Mouse (Mus musculus): ENCODE measurements at regions not wholly inside any gene's neighbourhood (a gene's known extent, or its start where the extent isn't known, plus 50 kb on each side); places are given as distances from the start of the nearest gene placed in this dataset.

DNA sequence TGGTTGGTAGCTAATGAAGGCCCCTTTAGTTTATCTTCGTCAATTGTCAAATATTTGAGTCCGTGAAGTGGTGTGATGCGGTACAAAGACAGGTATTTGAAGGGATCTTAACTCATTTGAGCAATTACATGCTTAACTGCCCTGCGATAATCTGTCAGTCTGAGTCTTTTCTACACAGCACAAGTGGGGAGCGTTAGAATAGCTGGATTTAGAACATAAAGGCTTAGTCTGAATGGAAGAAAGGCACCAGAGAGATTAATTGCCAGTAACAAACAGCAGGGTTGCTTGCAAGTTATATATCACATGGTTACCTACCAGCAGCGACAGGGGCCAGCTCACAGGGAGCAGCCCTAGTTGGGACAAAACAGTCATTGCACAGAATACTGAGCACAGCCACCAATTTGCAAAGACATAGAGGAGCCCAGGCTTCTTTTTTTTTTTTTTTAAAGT is 416.3 kb downstream of the Nr2f2 start:
- Histone ChIP-seq H3K4me1 (replicated peaks; ENCODE audit: control insufficient read depth, insufficient read depth, low read length) (no peaks in the 10 kb centered on the region), H3K4me3 (ENCODE audit: low read depth, low read length) (no peak overlapping the region), H3K9me3 (ENCODE audit: control insufficient read depth) (no peaks in the 10 kb centered on the region), H3K36me3 (ENCODE audit: control insufficient read depth, insufficient read depth) (no peaks in the 10 kb centered on the region), H3K27me3 (replicated peaks; ENCODE audit: control insufficient read depth, insufficient read depth, low read length) (no peaks in the 10 kb centered on the region), H3K4me2 (replicated peaks; ENCODE audit: low read depth) (no peak overlapping the region), H3K9ac (ENCODE audit: low read depth, low read length) (no peak overlapping the region), H3K27ac (ENCODE audit: low read depth, low read length) (no peak overlapping the region)
- no peak for ATAC-seq
- no peak for TF ChIP-seq CTCF (IDR thresholded peaks at IDR 0.05; ENCODE audit: low read depth)
- WGBS = 34% methylated on average over 6 of the region's 6 CpGs

DNA sequence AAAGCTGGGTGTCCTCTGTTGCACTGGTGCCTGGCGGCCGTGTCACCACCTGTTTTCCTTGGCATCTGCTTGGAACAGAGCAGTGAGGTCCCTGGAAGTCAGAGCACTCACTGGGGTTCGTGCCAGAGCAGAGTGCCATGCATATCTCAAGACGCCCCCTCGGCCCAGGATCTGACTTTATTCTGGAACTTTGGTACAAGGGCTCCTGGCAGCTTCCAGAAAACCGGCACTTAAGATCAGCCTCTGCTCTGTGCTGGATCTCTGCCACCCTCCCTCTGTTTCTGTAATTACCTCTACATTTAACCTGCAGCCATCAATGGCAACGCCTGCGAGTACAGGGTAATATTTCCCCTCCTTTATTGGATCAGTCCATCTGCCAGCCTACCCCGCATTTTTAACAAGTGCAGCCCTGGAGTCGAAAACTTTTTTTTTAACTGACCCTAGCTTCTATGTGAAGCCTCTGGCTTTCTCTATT is 416.9 kb downstream of the Nr2f2 start:
- no peak overlapping the region for H3K4me3 ChIP-seq (ENCODE audit: low read depth, low read length)

GRCm38 (mm10) chr7:69946396-69946795 is 420.1 kb downstream of the Nr2f2 start:
- Histone ChIP-seq H3K9ac (ENCODE audit: low read depth, low read length) (no peak overlapping the region), H3K4me2 (replicated peaks; ENCODE audit: low read depth) (no peak overlapping the region), H3K27ac (ENCODE audit: low read depth, low read length) (no peak overlapping the region), H3K36me3 (ENCODE audit: control insufficient read depth, insufficient read depth) (no peaks in the 10 kb centered on the region), H3K9me3 (ENCODE audit: control insufficient read depth) (no peaks in the 10 kb centered on the region), H3K27me3 (replicated peaks; ENCODE audit: control insufficient read depth, insufficient read depth, low read length) (no peaks in the 10 kb centered on the region), H3K4me3 (ENCODE audit: low read depth, low read length) (no peak overlapping the region), H3K4me1 (replicated peaks; ENCODE audit: control insufficient read depth, insufficient read depth, low read length) (no peaks in the 10 kb centered on the region)
- ATAC-seq = no peak
- 33% methylated on average over 3 of the region's 3 CpGs for WGBS
- TF ChIP-seq CTCF (IDR thresholded peaks at IDR 0.05; ENCODE audit: low read depth) = no peak

More for the DNA sequence above, 416.9 kb downstream of the Nr2f2 start:
- no peak overlapping the region for H3K27ac ChIP-seq (ENCODE audit: low read depth, low read length)
- no peaks in the 10 kb centered on the region for H3K9me3 ChIP-seq (ENCODE audit: control insufficient read depth)
- no peaks in the 10 kb centered on the region for H3K36me3 ChIP-seq (ENCODE audit: control insufficient read depth, insufficient read depth)
- H3K4me1 ChIP-seq (replicated peaks; ENCODE audit: control insufficient read depth, insufficient read depth, low read length) = no peaks in the 10 kb centered on the region
- TF ChIP-seq CTCF (IDR thresholded peaks at IDR 0.05; ENCODE audit: low read depth) = no peak
- 57% methylated on average over 10 of the region's 10 CpGs for WGBS
- no peak overlapping the region for H3K4me2 ChIP-seq (replicated peaks; ENCODE audit: low read depth)
- H3K9ac ChIP-seq (ENCODE audit: low read depth, low read length) = no peak overlapping the region
- no peak for ATAC-seq
- no peaks in the 10 kb centered on the region for H3K27me3 ChIP-seq (replicated peaks; ENCODE audit: control insufficient read depth, insufficient read depth, low read length)

DNA sequence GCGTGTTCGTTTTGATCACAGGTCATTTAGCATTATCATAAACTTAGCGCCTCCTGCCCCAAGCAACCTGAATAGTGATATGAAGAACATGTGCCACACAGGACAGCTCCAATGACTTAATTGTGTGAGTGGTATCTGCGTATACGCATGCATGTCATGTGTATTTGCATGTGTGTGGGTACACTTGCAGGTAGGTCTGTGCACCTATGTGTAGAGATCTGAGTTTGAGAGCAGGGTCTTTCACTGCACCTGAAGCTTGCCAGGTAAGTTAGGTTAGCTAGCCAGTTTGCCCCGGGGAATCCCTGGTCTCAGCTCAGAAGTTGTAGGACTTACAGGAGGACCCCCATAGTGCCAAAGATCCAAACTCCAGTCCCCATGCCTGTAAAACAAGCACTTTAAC is 424.7 kb downstream of the Nr2f2 start:
- H3K4me1 ChIP-seq (replicated peaks; ENCODE audit: control insufficient read depth, insufficient read depth, low read length) = no peaks in the 10 kb centered on the region
- H3K27me3 ChIP-seq (replicated peaks; ENCODE audit: control insufficient read depth, insufficient read depth, low read length) = no peaks in the 10 kb centered on the region
- H3K9ac ChIP-seq (ENCODE audit: low read depth, low read length) = no peak overlapping the region
- no peak for TF ChIP-seq CTCF (IDR thresholded peaks at IDR 0.05; ENCODE audit: low read depth)
- H3K4me2 ChIP-seq (replicated peaks; ENCODE audit: low read depth) = no peak overlapping the region
- no peaks in the 10 kb centered on the region for H3K9me3 ChIP-seq (ENCODE audit: control insufficient read depth)
- ATAC-seq = no peak
- WGBS = 93% methylated on average over 6 of the region's 6 CpGs
- no peak overlapping the region for H3K4me3 ChIP-seq (ENCODE audit: low read depth, low read length)
- no peak overlapping the region for H3K27ac ChIP-seq (ENCODE audit: low read depth, low read length)
- no peaks in the 10 kb centered on the region for H3K36me3 ChIP-seq (ENCODE audit: control insufficient read depth, insufficient read depth)

GRCm38 (mm10) chr7:69925261-69925660 is 441.3 kb downstream of the Nr2f2 start:
- no peak overlapping the region for H3K4me2 ChIP-seq (replicated peaks; ENCODE audit: low read depth)
- no peak for TF ChIP-seq CTCF (IDR thresholded peaks at IDR 0.05; ENCODE audit: low read depth)
- no peaks in the 10 kb centered on the region for H3K36me3 ChIP-seq (ENCODE audit: control insufficient read depth, insufficient read depth)
- WGBS = 89% methylated on average over 5 of the region's 5 CpGs
- no peaks in the 10 kb centered on the region for H3K9me3 ChIP-seq (ENCODE audit: control insufficient read depth)
- no peak overlapping the region for H3K27ac ChIP-seq (ENCODE audit: low read depth, low read length)
- H3K4me1 ChIP-seq (replicated peaks; ENCODE audit: control insufficient read depth, insufficient read depth, low read length) = no peaks in the 10 kb centered on the region
- no peaks in the 10 kb centered on the region for H3K27me3 ChIP-seq (replicated peaks; ENCODE audit: control insufficient read depth, insufficient read depth, low read length)
- no peak overlapping the region for H3K9ac ChIP-seq (ENCODE audit: low read depth, low read length)
- H3K4me3 ChIP-seq (ENCODE audit: low read depth, low read length) = no peak overlapping the region
- ATAC-seq = no peak

- Histone ChIP-seq H3K36me3 (ENCODE audit: control insufficient read depth, insufficient read depth) (no peaks in the 10 kb centered on the region), H3K27me3 (replicated peaks; ENCODE audit: control insufficient read depth, insufficient read depth, low read length) (no peaks in the 10 kb centered on the region), H3K4me3 (ENCODE audit: low read depth, low read length) (no peak overlapping the region), H3K9ac (ENCODE audit: low read depth, low read length) (no peak overlapping the region), H3K9me3 (ENCODE audit: control insufficient read depth) (no peaks in the 10 kb centered on the region), H3K4me2 (replicated peaks; ENCODE audit: low read depth) (no peak overlapping the region), H3K27ac (ENCODE audit: low read depth, low read length) (no peak overlapping the region), H3K4me1 (replicated peaks; ENCODE audit: control insufficient read depth, insufficient read depth, low read length) (no peaks in the 10 kb centered on the region)
- no peak for TF ChIP-seq CTCF (IDR thresholded peaks at IDR 0.05; ENCODE audit: low read depth)
- ATAC-seq = no peak
Observed at GRCm38 (mm10) chr7:69924551-69924950, 442.0 kb downstream of the Nr2f2 start.

DNA sequence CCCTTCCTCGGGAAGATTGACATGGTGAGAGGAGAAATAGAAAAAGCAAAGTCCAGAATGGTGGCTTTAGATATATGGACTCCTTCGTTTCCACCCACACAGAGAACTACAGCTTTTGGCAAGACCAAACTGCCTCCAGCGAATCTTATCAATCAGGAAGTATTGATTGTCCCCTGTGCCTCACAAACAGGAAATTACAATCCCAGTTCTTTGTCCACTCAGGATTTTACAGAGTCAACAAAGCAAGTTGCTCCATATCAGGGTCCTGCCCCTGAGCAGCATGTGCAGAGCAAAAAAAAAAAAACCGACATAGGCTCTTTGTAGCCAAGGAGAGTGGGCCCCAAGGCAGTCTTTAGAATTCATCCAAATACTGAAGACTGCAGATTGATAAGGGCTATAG is 454.8 kb downstream of the Nr2f2 start:
- Histone ChIP-seq H3K27me3 (replicated peaks; ENCODE audit: control insufficient read depth, insufficient read depth, low read length) (no peaks in the 10 kb centered on the region), H3K4me3 (ENCODE audit: low read depth, low read length) (no peak overlapping the region), H3K9me3 (ENCODE audit: control insufficient read depth) (no peaks in the 10 kb centered on the region), H3K36me3 (ENCODE audit: control insufficient read depth, insufficient read depth) (no peaks in the 10 kb centered on the region), H3K9ac (ENCODE audit: low read depth, low read length) (no peak overlapping the region), H3K4me2 (replicated peaks; ENCODE audit: low read depth) (no peak overlapping the region), H3K27ac (ENCODE audit: low read depth, low read length) (no peak overlapping the region), H3K4me1 (replicated peaks; ENCODE audit: control insufficient read depth, insufficient read depth, low read length) (no peaks in the 10 kb centered on the region)
- no peak for TF ChIP-seq CTCF (IDR thresholded peaks at IDR 0.05; ENCODE audit: low read depth)
- ATAC-seq = no peak
- WGBS = 47% methylated on average over 4 of the region's 4 CpGs

Measured in intestine, postnatal 0 days (tissue).